ENCODE assay signal across 7 mouse cellular contexts in genomic region chr19:46044993-46045695, GRCm38 (mm10). TPM values are rescaled to one million over a fixed set of nuclear protein-coding genes. Genes with fewer than 3 reads are reported as not detected.
DNase-seq lines count a peak whose midpoint lies in the region; ATAC-seq and TF ChIP-seq lines count a peak whose summit lies in the region.

Gene Ldb1 (minus strand): TSS chr19:46045214.

- TF ChIP-seq EP300 in heart, adult 2 months (IDR thresholded peaks at IDR 0.05; ENCODE audit: insufficient read depth, low read depth, low read length): no peak

- H3K9me3 ChIP-seq in embryonic facial prominence, embryonic 13.5 days: no peaks in the 10 kb centered on the region
- H3K9me3 ChIP-seq in limb, embryonic 12.5 days: no peaks in the 10 kb centered on the region
- no peaks in the 10 kb centered on the region for H3K9me3 ChIP-seq in midbrain, embryonic 14.5 days (ENCODE audit: control insufficient read depth, low read length)

- TF ChIP-seq CTCF in heart, adult 2 months (IDR thresholded peaks at IDR 0.05): no peak

- under 1% methylated on average over 74 of the region's 84 CpGs for WGBS in embryonic facial prominence, embryonic 13.5 days
- 1% methylated on average over 81 of the region's 84 CpGs for WGBS in heart, adult 2 months
- under 1% methylated on average over 77 of the region's 84 CpGs for WGBS in limb, embryonic 12.5 days
- under 1% methylated on average over 84 of the region's 84 CpGs for WGBS in midbrain, embryonic 14.5 days

- no peaks in the 10 kb centered on the region for H3K36me3 ChIP-seq in embryonic facial prominence, embryonic 13.5 days
- H3K36me3 ChIP-seq in heart, adult 2 months (ENCODE audit: control insufficient read depth, insufficient read depth, low read length): peaks cover 13% of the 10 kb centered on the region
- H3K36me3 ChIP-seq in limb, embryonic 12.5 days: no peaks in the 10 kb centered on the region
- H3K36me3 ChIP-seq in midbrain, embryonic 14.5 days (ENCODE audit: control insufficient read depth, insufficient read depth, low read length): no peaks in the 10 kb centered on the region

- peak within 1 kb of the TSS; percentile 98 for H3K9ac ChIP-seq in embryonic facial prominence, embryonic 13.5 days
- H3K9ac ChIP-seq in heart, adult 2 months (ENCODE audit: low read depth, low read length): peak within 1 kb of the TSS; percentile 96
- peak within 1 kb of the TSS; percentile 95 for H3K9ac ChIP-seq in limb, embryonic 12.5 days (replicated peaks)
- peak within 1 kb of the TSS; percentile 98 for H3K9ac ChIP-seq in midbrain, embryonic 14.5 days (replicated peaks; ENCODE audit: low read length)

- ATAC-seq in embryonic facial prominence, embryonic 13.5 days (ENCODE audit: insufficient number of reproducible peaks, insufficient read depth, low FRiP score, low TSS enrichment, low read depth): peak; percentile 66
- ATAC-seq in limb, embryonic 12.5 days (ENCODE audit: insufficient number of reproducible peaks, insufficient read depth, low FRiP score, low TSS enrichment, low read depth): peak; percentile 72
- peak; percentile 71 for ATAC-seq in midbrain, embryonic 14.5 days (ENCODE audit: low FRiP score, low TSS enrichment)

- peak within 1 kb of the TSS; percentile 97 for H3K4me3 ChIP-seq in embryonic facial prominence, embryonic 13.5 days
- H3K4me3 ChIP-seq in heart, adult 2 months: peak within 1 kb of the TSS; percentile 76
- H3K4me3 ChIP-seq in limb, embryonic 12.5 days (replicated peaks): peak within 1 kb of the TSS; percentile 95
- peak within 1 kb of the TSS; percentile 88 for H3K4me3 ChIP-seq in midbrain, embryonic 14.5 days (replicated peaks; ENCODE audit: low read depth, low read length)

- intact Hi-C loops in heart, adult 2 months (cut with DNase I): loop anchor here (5.0 kb wide), 1 partner anchor 43 kb away; the partner anchor contains the start of gene Hps6

- peak; percentile 90 for TF ChIP-seq POLR2A in heart, adult 2 months (IDR thresholded peaks at IDR 0.05; ENCODE audit: insufficient read depth, low read depth, low read length)

- H3K4me2 ChIP-seq in embryonic facial prominence, embryonic 13.5 days: peak within 1 kb of the TSS; percentile 93
- peak within 1 kb of the TSS; percentile 98 for H3K4me2 ChIP-seq in limb, embryonic 12.5 days
- peak within 1 kb of the TSS; percentile 100 for H3K4me2 ChIP-seq in midbrain, embryonic 14.5 days (ENCODE audit: low read length)

- peak; percentile 86 for DNase-seq in adrenal gland, adult 8-10 months
- peak; percentile 91 to 93 for DNase-seq in heart, adult 2 months
- DNase-seq in kidney, adult 8-10 months: peak; percentile 85 to 87
- DNase-seq in midbrain, embryonic 14.5 days: peak; percentile 94
- peak; percentile 73 for DNase-seq in spleen, adult 18-20 months

- peaks cover 7% of the 10 kb centered on the region; the same call in 1 of the 2 replicates for H3K79me2 ChIP-seq in heart, adult 2 months (replicated peaks; ENCODE audit: control insufficient read depth, insufficient read depth, low read length)

- H3K27ac ChIP-seq in embryonic facial prominence, embryonic 13.5 days: peak within 1 kb of the TSS; percentile 99
- H3K27ac ChIP-seq in heart, adult 2 months: peak within 1 kb of the TSS; percentile 98
- peak within 1 kb of the TSS; percentile 99 for H3K27ac ChIP-seq in limb, embryonic 12.5 days
- H3K27ac ChIP-seq in midbrain, embryonic 14.5 days (replicated peaks; ENCODE audit: low read depth, low read length): peak within 1 kb of the TSS; percentile 98

- H3K27me3 ChIP-seq in embryonic facial prominence, embryonic 13.5 days: no peaks in the 10 kb centered on the region
- no peaks in the 10 kb centered on the region for H3K27me3 ChIP-seq in heart, adult 2 months (ENCODE audit: control insufficient read depth, insufficient read depth, low read length)
- no peaks in the 10 kb centered on the region for H3K27me3 ChIP-seq in limb, embryonic 12.5 days
- H3K27me3 ChIP-seq in midbrain, embryonic 14.5 days (ENCODE audit: control insufficient read depth, insufficient read depth, low read length): no peaks in the 10 kb centered on the region

- peaks cover 58% of the 10 kb centered on the region for H3K4me1 ChIP-seq in embryonic facial prominence, embryonic 13.5 days
- peaks cover 24% of the 10 kb centered on the region for H3K4me1 ChIP-seq in heart, adult 2 months (ENCODE audit: control insufficient read depth, insufficient read depth, low read length)
- peaks cover 55% of the 10 kb centered on the region for H3K4me1 ChIP-seq in limb, embryonic 12.5 days (replicated peaks)
- peaks cover 53% of the 10 kb centered on the region for H3K4me1 ChIP-seq in midbrain, embryonic 14.5 days (ENCODE audit: control insufficient read depth, insufficient read depth, low read length)

RNA-seq across cellular contexts. Expression of gene Ldb1, which starts in this region (rescaled TPM):
- 100 to 1,000 TPM in 2 of 4 experiments, 10 to 100 TPM in 2; 55.5 to 115 (median 89.6) TPM for total RNA-seq in adrenal gland, adult 8-10 months (2022)
- 121 and 124 TPM in 2 replicates for polyA plus RNA-seq in embryonic facial prominence, embryonic 13.5 days (2015; fragmentation: Nextera tagmentation; extraction: Ambion mirVana)
- 10 to 100 TPM; 39.2 to 46.3 TPM for total RNA-seq in heart, adult 2 months (2021)
- polyA plus RNA-seq in heart, adult 2 months (2012; rRNA removed): 94.1 and 96.3 TPM in 2 replicates
- 135 and 145 TPM in 2 replicates for polyA plus RNA-seq in limb, embryonic 12.5 days (2016; fragmentation: Nextera tagmentation; extraction: Ambion mirVana)
- 116 and 145 TPM in 2 replicates for polyA plus RNA-seq in midbrain, embryonic 14.5 days (2014; fragmentation: Nextera tagmentation; extraction: Ambion mirVana)

Comparison
In these comparisons a context has a peak if more than half of its experiments do, and no peak if none do; other contexts are left out.
1. Peak in every context shown above with its lines: DNase-seq, ATAC-seq, H3K4me3 ChIP-seq and H3K27ac ChIP-seq.